Mouse (Mus musculus) brown adipose tissue, adult 24 weeks (tissue): ENCODE measurements around the gene Fam196b. TPM values are rescaled to one million over a fixed set of nuclear protein-coding genes. Genes with fewer than 3 reads are reported as not detected.

ENCODE experiments used
- H3K27ac ChIP-seq: fragments of 200-500 bp; replicated peaks from 2 replicates; pipeline ENCODE4 v1.5.1; 2012; ENCODE audit warnings: low read depth, mild to moderate bottlenecking, low read length
- H3K4me1 ChIP-seq: fragments of 200-500 bp; 2 replicates; pipeline ENCODE4 v1.6.1; 2012; ENCODE audit warnings: low read length, mixed read lengths; ENCODE audit not compliant: control insufficient read depth, insufficient read depth, insufficient read length
- H3K4me3 ChIP-seq: fragments of 200-500 bp; 2 replicates; pipeline ENCODE4 v1.5.1; 2012; ENCODE audit warnings: low read depth, mild to moderate bottlenecking, low read length, moderate library complexity; ENCODE audit not compliant: insufficient read depth
- polyA plus RNA-seq: library from polyadenylated mRNA; stranded (reverse); fragments of >200 nt; gene quantifications from 2 replicates; pipeline ENCODE4 v1.2.4, GENCODE M21; 2012; ENCODE audit not compliant: missing spikeins, insufficient read depth, insufficient read length

Fam196b gene
- polyA plus RNA-seq, 1 experiment: not detected

DNA sequence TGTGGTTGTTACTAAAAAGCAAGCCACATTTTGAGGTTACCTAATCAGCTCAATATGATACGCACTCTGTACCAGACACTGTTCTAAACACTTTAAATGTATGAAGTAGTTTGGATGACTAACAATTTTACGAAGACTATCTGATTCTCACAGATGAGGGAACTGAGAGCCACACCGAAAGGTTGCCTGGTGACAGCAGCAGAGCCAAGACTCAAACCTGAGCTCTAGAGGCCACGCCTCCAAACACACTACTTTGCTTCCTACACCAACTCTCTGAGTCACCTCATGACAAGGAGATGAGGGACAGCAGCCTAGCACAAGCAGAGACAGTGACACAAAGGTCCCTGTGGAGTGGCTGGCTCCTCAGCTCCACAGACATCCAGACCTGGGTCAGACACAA lies 57.6 kb downstream of the Fam196b start:
- Histone ChIP-seq H3K4me1 (no peaks in the 10 kb centered on the region), H3K27ac (no peak overlapping the region), H3K4me3 (no peak overlapping the region)

DNA sequence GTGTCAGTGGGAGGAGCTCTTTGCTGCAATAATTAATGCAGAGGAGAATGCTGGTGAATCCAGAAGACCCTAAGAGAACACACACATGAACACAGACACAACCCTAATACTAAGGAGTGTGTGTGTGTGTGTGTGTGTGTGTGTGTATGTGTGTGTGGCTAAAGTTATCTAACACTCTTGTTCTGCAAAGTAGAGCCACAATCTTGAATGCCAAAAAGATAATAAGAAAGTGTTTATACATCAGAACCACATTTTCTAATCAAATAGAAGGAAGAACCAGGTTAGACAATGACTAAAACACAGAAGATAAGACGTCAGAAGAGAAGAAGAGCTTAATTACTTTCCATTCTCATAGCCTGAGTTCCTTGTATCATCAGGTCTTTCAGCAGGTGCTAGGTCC lies 60.9 kb downstream of the Fam196b start:
- no peaks in the 10 kb centered on the region for H3K4me1 ChIP-seq
- H3K4me3 ChIP-seq: no peak overlapping the region
- H3K27ac ChIP-seq: no peak overlapping the region

DNA sequence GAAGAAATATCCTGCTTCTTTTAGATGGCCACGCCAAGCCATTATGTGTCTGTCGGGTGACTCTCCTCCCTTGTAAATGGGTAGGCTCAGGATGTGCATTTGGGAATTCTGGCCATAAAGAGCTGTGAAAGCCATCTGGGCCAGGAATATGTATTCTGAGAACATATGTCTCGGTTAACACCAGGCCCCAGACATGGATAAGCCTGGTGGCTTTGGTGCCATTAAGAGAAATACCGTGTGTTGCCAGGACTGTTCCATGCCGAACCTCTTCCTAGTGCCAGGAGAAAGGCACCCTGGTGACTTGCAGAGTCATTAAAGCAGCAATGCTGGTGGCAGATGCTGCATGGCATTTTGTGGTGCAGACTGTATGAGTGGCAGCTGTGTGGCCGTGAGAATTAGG lies 63.0 kb downstream of the Fam196b start:
- no peak overlapping the region for H3K4me3 ChIP-seq
- no peak overlapping the region for H3K27ac ChIP-seq
- no peaks in the 10 kb centered on the region for H3K4me1 ChIP-seq

GRCm38 (mm10) chr11:34383501-34383900 lies 68.9 kb downstream of the Fam196b start:
- Histone ChIP-seq H3K4me3 (no peak overlapping the region), H3K4me1 (no peaks in the 10 kb centered on the region), H3K27ac (no peak overlapping the region)

GRCm38 (mm10) chr11:34384178-34384577 lies 69.6 kb downstream of the Fam196b start:
- Histone ChIP-seq H3K4me3 (no peak overlapping the region), H3K4me1 (no peaks in the 10 kb centered on the region), H3K27ac (no peak overlapping the region)

GRCm38 (mm10) chr11:34385001-34385688 lies 70.5 kb downstream of the Fam196b start:
- Histone ChIP-seq H3K4me3 (no peak overlapping the region), H3K4me1 (no peaks in the 10 kb centered on the region), H3K27ac (no peak overlapping the region)

DNA sequence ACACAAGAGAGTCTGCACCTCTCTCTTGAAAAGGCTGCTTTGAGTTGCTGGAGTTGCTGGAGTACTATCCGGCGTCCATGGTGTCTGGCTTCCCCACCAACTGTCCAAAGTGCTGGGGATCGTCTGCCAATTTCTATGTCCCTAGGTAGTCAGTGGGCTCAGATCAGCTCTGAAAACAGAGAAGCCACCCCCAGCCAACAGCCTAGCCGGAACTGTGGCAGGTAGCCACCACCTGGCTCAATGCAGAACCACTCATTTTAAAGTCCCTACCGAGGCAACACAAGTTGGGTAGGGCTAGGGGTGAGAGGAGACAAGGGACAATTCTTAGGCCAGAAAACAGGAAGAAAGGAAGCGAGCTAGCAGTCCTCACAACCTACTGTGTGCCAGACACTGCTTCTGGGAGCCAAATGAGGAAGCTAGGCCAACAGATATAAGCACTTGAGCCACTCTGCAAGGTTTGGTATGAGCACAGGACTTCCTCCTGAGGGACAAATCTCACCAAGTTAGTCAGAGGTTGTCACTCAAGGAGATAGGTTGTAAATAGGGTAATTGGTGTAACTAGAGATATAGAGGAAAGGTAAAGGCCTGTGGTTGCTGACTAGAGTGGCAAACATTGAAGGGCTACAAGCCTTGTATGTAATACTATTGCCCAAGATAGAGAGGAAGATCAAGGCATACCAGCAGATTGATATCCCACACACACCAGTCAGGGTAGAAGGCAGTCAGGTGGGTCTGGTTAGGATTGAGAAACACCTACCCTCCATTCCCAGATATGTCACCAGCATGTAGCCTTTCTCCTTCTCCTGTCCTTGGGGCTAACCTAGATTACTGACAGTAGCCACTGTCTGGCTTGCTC lies 74.9 kb downstream of the Fam196b start:
- no peak overlapping the region for H3K4me3 ChIP-seq
- no peaks in the 10 kb centered on the region for H3K4me1 ChIP-seq
- H3K27ac ChIP-seq: no peak overlapping the region

DNA sequence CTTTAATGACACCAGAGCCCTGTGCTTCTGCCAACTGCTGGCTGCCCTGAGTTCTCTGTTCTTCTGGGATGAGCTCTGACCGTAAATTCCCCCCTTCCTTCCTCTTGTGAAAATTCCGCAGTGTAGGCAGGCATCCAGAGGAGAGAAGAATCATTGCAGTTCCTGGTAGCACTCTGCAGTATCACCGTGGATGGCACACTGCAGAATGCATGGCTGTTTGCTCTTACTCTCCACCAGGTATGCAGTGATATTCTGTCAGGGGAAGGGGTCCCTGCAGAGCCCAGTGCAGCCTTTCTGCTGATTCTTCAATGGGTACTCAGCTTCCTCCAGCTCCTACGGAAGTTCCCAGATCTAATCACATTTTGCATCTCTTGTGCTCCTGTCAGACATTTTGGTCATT lies 77.5 kb downstream of the Fam196b start:
- no peak overlapping the region for H3K4me3 ChIP-seq
- no peaks in the 10 kb centered on the region for H3K4me1 ChIP-seq
- H3K27ac ChIP-seq: no peak overlapping the region

GRCm38 (mm10) chr11:34395802-34396201 lies 81.2 kb downstream of the Fam196b start:
- Histone ChIP-seq H3K4me1 (no peaks in the 10 kb centered on the region), H3K4me3 (no peak overlapping the region), H3K27ac (no peak overlapping the region)

DNA sequence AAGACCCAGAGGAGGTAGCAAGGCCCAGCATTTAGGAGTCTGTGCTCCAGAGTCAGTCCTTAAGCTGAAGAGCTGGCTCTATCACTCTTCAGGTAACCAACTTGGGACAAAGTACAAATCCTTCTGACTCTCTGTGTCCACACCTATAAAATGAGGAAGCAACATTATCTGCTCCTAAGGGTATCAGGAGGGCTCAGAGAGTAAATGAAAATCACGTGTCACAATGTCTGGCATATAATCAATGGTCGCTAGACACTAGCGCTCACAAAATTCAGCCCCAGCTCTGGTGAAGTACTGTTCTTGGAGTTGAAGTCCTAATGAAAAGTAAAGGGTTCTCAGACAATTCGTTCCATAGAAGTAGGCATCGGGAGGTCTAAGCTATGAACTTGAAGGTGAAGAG lies 83.0 kb downstream of the Fam196b start:
- no peak overlapping the region for H3K4me3 ChIP-seq
- no peak overlapping the region for H3K27ac ChIP-seq

GRCm38 (mm10) chr11:34398555-34398954 lies 83.9 kb downstream of the Fam196b start:
- H3K27ac ChIP-seq: no peak overlapping the region

More for the DNA sequence above, 83.0 kb downstream of the Fam196b start:
- H3K4me1 ChIP-seq: no peaks in the 10 kb centered on the region

DNA sequence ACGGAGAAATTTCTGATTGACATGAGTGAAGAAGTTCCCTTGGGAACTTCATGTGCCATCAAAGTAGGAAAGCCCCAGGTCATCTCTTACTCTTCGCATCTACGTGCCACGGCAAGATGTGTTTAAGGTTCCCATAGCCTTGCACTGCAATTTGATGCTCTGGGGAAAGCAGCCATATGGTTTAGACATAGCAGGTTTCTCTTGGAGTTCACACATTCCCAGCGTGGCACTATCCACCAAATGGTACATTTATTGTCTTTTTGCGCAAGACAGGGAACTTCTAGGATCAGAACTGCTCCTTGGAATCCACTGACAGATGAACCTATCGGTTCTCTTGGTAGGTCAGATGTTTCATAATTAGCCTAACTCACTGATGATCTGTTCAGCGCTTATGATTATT lies 86.7 kb downstream of the Fam196b start:
- H3K4me1 ChIP-seq: no peaks in the 10 kb centered on the region
- H3K27ac ChIP-seq: no peak overlapping the region
- no peak overlapping the region for H3K4me3 ChIP-seq

More at GRCm38 (mm10) chr11:34398555-34398954, 83.9 kb downstream of the Fam196b start:
- no peaks in the 10 kb centered on the region for H3K4me1 ChIP-seq
- H3K4me3 ChIP-seq: no peak overlapping the region

- Histone ChIP-seq H3K4me1 (no peaks in the 10 kb centered on the region), H3K4me3 (no peak overlapping the region), H3K27ac (no peak overlapping the region)
Measured at GRCm38 (mm10) chr11:34405311-34405710, 90.7 kb downstream of the Fam196b start.

DNA sequence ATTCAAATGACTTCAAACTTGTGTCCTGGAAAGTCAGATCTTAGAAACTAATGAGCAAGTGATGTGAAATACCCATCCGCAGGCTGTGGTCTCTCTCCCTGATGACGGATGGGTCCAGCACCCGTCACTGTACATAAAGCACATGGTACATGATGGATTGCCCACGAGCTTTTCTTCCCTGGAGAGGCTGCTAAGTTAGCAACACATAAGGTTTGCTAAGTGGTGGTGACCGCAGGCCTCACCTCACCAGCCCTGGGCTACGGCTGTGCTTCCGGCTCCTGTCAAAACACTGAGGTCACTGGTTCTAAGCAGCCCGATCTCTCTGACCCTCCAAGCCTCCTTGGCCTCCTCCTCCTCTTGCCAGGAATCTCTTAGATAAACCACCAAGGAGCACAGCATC lies 91.7 kb downstream of the Fam196b start:
- H3K4me1 ChIP-seq: no peaks in the 10 kb centered on the region
- no peak overlapping the region for H3K4me3 ChIP-seq
- no peak overlapping the region for H3K27ac ChIP-seq

GRCm38 (mm10) chr11:34406850-34407249 lies 92.2 kb downstream of the Fam196b start:
- Histone ChIP-seq H3K4me3 (no peak overlapping the region), H3K27ac (no peak overlapping the region), H3K4me1 (no peaks in the 10 kb centered on the region)
